ENCODE assay signal across 8 mouse cellular contexts in genomic region chr5:146914088-146914766, GRCm38 (mm10). TPM values are rescaled to one million over a fixed set of nuclear protein-coding genes. Genes with fewer than 3 reads are reported as not detected.
DNase-seq lines count a peak whose midpoint lies in the region; ATAC-seq and TF ChIP-seq lines count a peak whose summit lies in the region.

No protein-coding gene starts in this region.

- no peak overlapping the region for H3K4me3 ChIP-seq in kidney, postnatal 0 days (replicated peaks; ENCODE audit: low read depth, low read length)
- no peak overlapping the region for H3K4me3 ChIP-seq in liver, postnatal 0 days (ENCODE audit: low read depth, low read length)

- H3K9me3 ChIP-seq in kidney, postnatal 0 days (replicated peaks; ENCODE audit: low read length), result no peaks in the 10 kb centered on the region
- H3K9me3 ChIP-seq in liver, postnatal 0 days (ENCODE audit: low read length), result no peaks in the 10 kb centered on the region

- H3K9ac ChIP-seq in kidney, postnatal 0 days (ENCODE audit: low read depth, low read length), result no peak overlapping the region
- no peak overlapping the region for H3K9ac ChIP-seq in liver, postnatal 0 days (replicated peaks)

- no peaks in the 10 kb centered on the region for H3K4me1 ChIP-seq in kidney, postnatal 0 days (replicated peaks; ENCODE audit: insufficient read depth, low read length)
- H3K4me1 ChIP-seq in liver, postnatal 0 days (ENCODE audit: insufficient read depth), result peaks cover 6% of the 10 kb centered on the region; the same call in 1 of the 2 replicates

- 26% methylated on average over 9 of the region's 9 CpGs for WGBS in kidney, postnatal 0 days
- 21% methylated on average over 9 of the region's 9 CpGs for WGBS in liver, postnatal 0 days (ENCODE audit: insufficient replicate concordance)

- no peak overlapping the region for H3K4me2 ChIP-seq in kidney, postnatal 0 days (ENCODE audit: low read length)
- H3K4me2 ChIP-seq in liver, postnatal 0 days (ENCODE audit: low read depth, low read length), result no peak overlapping the region

- TF ChIP-seq EP300 in liver, postnatal 0 days (IDR thresholded peaks at IDR 0.05; ENCODE audit: low read depth), result no peak

- H3K27me3 ChIP-seq in kidney, postnatal 0 days (ENCODE audit: insufficient read depth, low read length), result no peaks in the 10 kb centered on the region
- no peaks in the 10 kb centered on the region for H3K27me3 ChIP-seq in liver, postnatal 0 days (ENCODE audit: insufficient read depth, low read length)

- no peaks in the 10 kb centered on the region for H3K36me3 ChIP-seq in kidney, postnatal 0 days (ENCODE audit: insufficient read depth, low read length)
- H3K36me3 ChIP-seq in liver, postnatal 0 days (replicated peaks; ENCODE audit: insufficient read depth, low read length), result no peaks in the 10 kb centered on the region

- peak; percentile 88 for TF ChIP-seq CTCF in kidney, postnatal 0 days (IDR thresholded peaks at IDR 0.05; ENCODE audit: low read depth)
- peak; percentile 85 for TF ChIP-seq CTCF in liver, postnatal 0 days (IDR thresholded peaks at IDR 0.05; ENCODE audit: low read depth)

- H3K27ac ChIP-seq in kidney, postnatal 0 days, result no peak overlapping the region
- H3K27ac ChIP-seq in liver, postnatal 0 days (ENCODE audit: low read depth), result peak overlapping the region; percentile 55; the same call in 1 of the 2 replicates

- ATAC-seq in kidney, postnatal 0 days (replicated peaks; ENCODE audit: low FRiP score, low read depth), result no peak
- ATAC-seq in liver, postnatal 0 days, result peak; percentile 86
- peak; percentile 59 for ATAC-seq in neutrophil, adult 5-6 weeks (ENCODE audit: extremely low read depth, insufficient number of reproducible peaks, low FRiP score, poor library complexity, severe bottlenecking)

- DNase-seq in 3T3-L1 (ENCODE audit: low read depth, low spot score) (peak; percentile 83), ES-CJ7 (ENCODE audit: low read depth, low spot score) (peak; percentile 79)
- DNase-seq in cerebellum, postnatal 25 days, result peak; percentile 59 to 78
- DNase-seq in gastrocnemius, postnatal 14 days, result peak; percentile 55
- peak; percentile 78 for DNase-seq in kidney, postnatal 0 days (ENCODE audit: low spot score)
- peak; percentile 79 for DNase-seq in liver, postnatal 0 days
- peak; percentile 45 to 49 for DNase-seq in thymus, postnatal 36 days

- intact Hi-C loops in gastrocnemius, postnatal 14 days (cut with DNase I; ENCODE audit: low total_unique reads), result loop anchor here (5.0 kb wide), 1 partner anchor 313 kb away; no protein-coding TSS in a partner anchor

RNA-seq across cellular contexts. Expression of gene Gtf3a, which starts 34.2 kb away (rescaled TPM):
- total RNA-seq in gastrocnemius, postnatal 14 days (2021), result 10 to 100 TPM; 22.1 to 25.1 TPM
- 112 TPM in 2 replicates for polyA plus RNA-seq in kidney, postnatal 0 days (2015; fragmentation: Nextera tagmentation; extraction: Ambion mirVana)
- 31.6 and 33.5 TPM in 2 replicates for polyA plus RNA-seq in liver, postnatal 0 days (2015; fragmentation: Nextera tagmentation; extraction: Ambion mirVana)
- 52.6 and 60.8 TPM in 2 replicates for total RNA-seq in neutrophil, adult 5-6 weeks (2017)

RNA-seq across cellular contexts. Expression of gene Mtif3, which starts 49.4 kb away (rescaled TPM):
- total RNA-seq in gastrocnemius, postnatal 14 days (2021), result 10 to 100 TPM; 21.8 to 24.3 TPM
- polyA plus RNA-seq in kidney, postnatal 0 days (2015; fragmentation: Nextera tagmentation; extraction: Ambion mirVana), result 30.6 and 32.3 TPM in 2 replicates
- 12.5 and 12.7 TPM in 2 replicates for polyA plus RNA-seq in liver, postnatal 0 days (2015; fragmentation: Nextera tagmentation; extraction: Ambion mirVana)
- total RNA-seq in neutrophil, adult 5-6 weeks (2017), result 23.0 and 24.1 TPM in 2 replicates
